Mouse (Mus musculus) lung, adult 2 months (tissue): Measurements from ENCODE around the gene Men1. TPM values are rescaled to one million over a fixed set of nuclear protein-coding genes. Genes with fewer than 3 reads are reported as not detected.
"Not testable (repeated sequence)": the region's sequence is repeated elsewhere in the genome, so short reads cannot be mapped to it uniquely, and the experiment has no call there.

ENCODE experiments used
- DNase-seq: peaks from one replicate; pipeline ENCODE4 v3.0.0; 2022
- H3K4me1 ChIP-seq: fragments of 200-500 bp; 2 replicates; pipeline ENCODE4 v1.6.1; 2011; ENCODE audit warnings: low read length; ENCODE audit not compliant: control insufficient read depth, insufficient read depth
- H3K4me3 ChIP-seq: fragments of 200-500 bp; replicated peaks from 2 replicates; pipeline ENCODE3; 2011; ENCODE audit warnings: low read depth, mild to moderate bottlenecking, control low read depth, low read length; ENCODE audit errors: extremely low read depth
- CTCF ChIP-seq: fragments of 200-500 bp; IDR thresholded peaks from 2 replicates; pipeline ENCODE4 v1.5.1; 2011; ENCODE audit warnings: mild to moderate bottlenecking, low read length, control low read depth; ENCODE audit not compliant: insufficient read depth
- POLR2A ChIP-seq: fragments of 200-500 bp; IDR thresholded peaks from 2 replicates; pipeline ENCODE4 v1.6.1; 2011; ENCODE audit warnings: low read depth, mild to moderate bottlenecking, control low read depth, low read length, borderline replicate concordance; ENCODE audit errors: extremely low read depth
- WGBS: fragments of 180-500 bp; shearing (Covaris S2); methylation state at CpG from one replicate; pipeline ENCODE4 v1.1.7; 2018; 5-methylcytosine and 5-hydroxymethylcytosine counted together
- polyA plus RNA-seq: library from polyadenylated mRNA; depleted of rRNA; stranded (reverse); fragments of >200 nt; gene quantifications from 2 replicates; pipeline ENCODE4 v1.2.3, GENCODE M21; 2012; rRNA removed

The Men1 gene
- polyA plus RNA-seq, result 52.1 and 56.2 TPM in 2 replicates

DNA sequence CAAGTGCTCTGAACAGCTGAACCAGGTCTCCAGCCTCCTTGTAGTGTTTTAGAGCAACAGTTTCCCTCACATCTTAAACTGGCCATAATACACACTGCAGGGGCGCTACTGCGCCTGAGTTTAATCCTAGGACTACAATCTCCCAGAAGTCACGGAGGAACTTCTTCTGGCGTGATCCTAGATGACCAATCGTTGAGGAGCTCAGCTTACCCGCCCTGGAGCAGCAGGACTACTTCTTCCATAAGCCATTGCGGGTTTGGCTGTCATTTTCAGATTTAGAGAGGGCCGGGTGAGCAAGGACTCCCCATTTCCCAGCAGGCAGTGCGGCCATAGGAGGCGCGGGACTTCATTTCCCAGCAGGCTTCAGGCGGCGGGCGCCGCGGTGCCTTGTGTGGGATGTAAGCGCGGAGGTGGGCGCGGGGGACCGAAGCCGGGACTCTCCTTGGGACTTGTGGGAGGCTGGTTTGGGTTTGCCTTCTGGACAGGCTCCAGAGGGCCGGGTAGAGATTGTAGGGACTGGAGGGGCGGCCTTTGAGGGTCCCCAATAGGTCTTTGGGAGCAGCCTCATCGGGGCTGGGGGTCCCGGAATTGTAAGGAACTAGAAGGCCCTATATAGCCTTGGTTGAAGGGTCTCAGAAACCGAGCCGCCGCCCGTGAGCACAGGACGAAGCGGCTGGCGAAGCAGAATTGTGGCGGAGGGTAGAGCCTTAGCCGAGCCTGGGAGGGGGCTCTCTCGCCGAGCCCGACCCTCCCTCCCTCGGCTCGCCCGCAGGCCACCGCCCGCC, at the start of gene Men1:
Gene Men1, plus strand, starts transcription at position 307 of the 785 bp plus-strand sequence.
- Histone ChIP-seq H3K4me1 (peaks cover 21% of the 10 kb centered on the region; the same call in 1 of the 2 replicates), H3K4me3 (peak within 1 kb of the TSS; percentile 78)
- no peak for TF ChIP-seq CTCF
- TF ChIP-seq POLR2A, result peak; percentile 37; the same call in 1 of the 2 replicates
- DNase-seq, result peak; percentile 89
- WGBS, result under 1% methylated on average over 43 of the region's 43 CpGs

DNA sequence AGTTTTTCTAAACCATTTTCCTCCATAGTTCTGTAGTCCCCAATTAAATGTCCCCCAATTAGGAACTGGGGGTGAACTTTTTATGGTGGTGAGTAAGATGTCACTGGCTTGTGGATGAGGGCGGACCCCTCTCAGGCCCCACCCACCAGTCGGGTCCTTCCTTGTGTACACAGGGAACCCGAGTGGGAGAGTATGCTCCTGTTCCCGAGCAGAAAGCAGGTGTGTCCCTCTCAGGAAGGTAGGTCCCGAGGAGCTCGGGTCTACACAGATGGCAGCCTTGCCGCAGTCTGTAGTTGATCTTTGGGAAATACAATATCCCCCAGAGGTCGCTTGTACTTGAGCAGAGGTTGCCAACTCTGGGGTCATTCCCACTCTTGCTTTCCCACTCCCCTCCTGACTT, 49.6 kb upstream of the Men1 start:
- WGBS, result 50% methylated on average over 8 of the region's 8 CpGs
- no peak for DNase-seq
- Histone ChIP-seq H3K4me3 (no peak overlapping the region), H3K4me1 (peaks cover 46% of the 10 kb centered on the region)
- TF ChIP-seq POLR2A, result no peak
- TF ChIP-seq CTCF, result no peak

DNA sequence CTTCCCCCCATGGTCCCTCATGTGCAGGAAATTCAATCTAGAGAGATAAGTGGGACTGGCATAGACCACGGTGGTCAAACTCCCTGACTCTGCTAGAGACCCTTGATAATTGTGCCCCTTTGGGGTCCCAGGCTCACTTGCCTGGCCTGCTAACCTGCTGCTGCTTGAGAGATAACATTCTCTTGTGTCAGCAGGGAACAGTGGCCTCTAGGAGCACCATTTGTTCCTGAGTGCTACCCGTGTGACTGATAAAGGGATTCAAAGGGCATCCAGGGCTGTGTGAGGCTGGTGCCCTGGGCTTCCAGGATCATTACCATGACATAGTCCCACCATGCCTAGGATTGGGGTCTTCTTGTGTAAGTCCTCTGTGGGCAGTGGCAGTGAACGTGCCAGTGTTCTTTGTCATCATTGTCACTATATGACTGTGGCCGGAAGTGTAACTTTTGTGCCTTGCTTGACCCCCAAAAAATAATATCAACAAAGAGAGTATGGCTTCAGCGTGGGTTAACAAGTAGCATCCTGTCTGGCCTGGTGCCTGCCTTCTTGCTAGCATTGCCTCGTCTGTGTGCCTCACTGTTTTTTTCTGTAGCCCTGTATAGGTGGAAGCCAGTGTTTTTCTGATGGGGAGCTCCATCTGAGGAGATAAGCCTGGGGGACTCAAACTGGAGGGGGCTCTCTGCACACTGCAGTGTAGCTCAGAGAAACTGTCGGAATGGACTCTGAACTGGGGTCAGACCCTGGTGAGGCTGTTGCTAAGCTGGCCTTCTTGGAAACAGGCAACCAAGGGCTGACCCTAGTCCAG, 48.9 kb upstream of the Men1 start:
- TF ChIP-seq POLR2A (no peak), CTCF (no peak)
- Histone ChIP-seq H3K4me3 (no peak overlapping the region), H3K4me1 (peaks cover 44% of the 10 kb centered on the region)
- no peak for DNase-seq
- 34% methylated on average over 7 of the region's 7 CpGs for WGBS

DNA sequence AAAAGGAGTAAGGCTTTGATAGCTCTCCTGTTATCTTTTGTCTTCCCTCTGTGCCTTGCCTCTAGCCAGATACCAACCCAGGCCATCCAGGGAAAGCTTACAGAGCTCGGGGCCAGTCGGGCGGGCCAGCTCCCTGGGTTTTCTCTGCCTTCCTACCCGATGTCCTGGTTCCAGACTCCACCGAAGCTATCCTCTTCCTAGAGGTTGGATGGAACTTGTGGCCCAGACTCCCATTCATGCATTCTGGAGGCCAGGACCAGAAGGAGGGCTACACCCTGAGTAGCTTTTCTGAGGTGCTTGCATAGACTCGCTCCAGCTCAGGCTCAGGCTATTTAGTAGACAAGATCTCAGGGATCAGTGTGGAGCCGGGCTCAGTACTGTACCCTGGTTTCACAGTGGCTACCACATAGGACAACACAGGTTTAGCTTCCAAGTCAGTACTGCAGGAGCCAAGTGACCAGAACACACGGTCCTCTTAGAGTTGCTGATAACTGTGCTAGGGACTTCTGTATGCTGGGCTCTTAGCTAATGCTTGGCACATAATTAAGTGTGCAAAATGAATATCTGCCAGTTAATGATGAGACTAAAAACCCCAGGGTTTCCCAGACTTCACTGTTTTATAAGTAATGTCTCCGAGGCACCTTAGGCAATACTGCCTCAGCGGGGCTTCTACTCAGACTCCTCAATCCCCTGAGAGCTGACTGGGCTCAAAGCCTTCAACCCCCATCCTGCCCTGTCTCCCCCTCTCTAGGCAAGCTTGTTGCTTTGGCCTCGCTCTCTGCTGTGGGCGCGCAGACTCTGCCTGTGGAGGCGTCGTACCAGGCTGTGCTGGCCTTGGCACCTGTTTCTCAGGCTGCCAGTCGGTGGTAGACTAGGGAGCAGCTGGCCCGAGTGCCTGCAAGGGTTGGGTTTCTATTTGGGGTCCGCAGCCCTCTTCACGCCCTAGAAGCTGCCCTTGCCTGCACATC, 48.1 kb upstream of the Men1 start:
- 61% methylated on average over 19 of the region's 19 CpGs for WGBS
- Histone ChIP-seq H3K4me3 (no peak overlapping the region), H3K4me1 (peaks cover 48% of the 10 kb centered on the region)
- no peak for DNase-seq
- TF ChIP-seq CTCF (no peak), POLR2A (no peak)

DNA sequence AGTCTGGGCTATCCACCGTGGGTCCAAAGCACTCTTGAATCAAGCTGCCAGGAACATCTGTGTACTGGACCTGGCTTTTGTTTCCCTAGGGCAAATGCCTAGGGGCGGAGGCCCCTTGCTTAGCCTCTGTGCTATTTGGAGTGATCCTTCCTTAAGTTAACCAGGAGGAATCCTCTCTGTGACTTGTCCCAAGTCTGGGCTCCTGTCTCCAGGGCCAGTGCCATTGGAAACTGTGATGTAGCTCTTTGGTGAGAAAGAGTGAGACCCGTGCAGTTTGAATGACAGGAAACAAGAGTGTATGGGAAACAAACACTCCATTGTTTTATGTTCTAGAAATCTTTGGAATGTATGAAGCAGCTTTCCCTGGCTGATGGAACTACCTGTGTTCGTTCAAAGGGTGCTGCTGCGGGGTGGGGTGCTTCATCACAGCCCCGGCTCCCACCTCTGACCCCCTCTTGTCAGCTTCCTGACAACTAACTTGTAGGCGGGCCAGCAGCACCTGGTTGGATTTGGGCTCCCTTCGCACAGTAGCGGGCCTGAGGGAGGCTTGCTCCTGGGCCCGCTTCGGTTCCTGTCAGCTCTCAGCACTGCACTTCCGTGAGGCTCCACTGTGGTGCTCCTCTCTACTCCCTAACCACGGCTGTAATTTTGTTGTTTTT, 46.4 kb upstream of the Men1 start:
- DNase-seq, result no peak
- TF ChIP-seq POLR2A, result no peak
- no peak for TF ChIP-seq CTCF
- WGBS, result 35% methylated on average over 13 of the region's 13 CpGs
- Histone ChIP-seq H3K4me3 (no peak overlapping the region), H3K4me1 (peaks cover 59% of the 10 kb centered on the region)

DNA sequence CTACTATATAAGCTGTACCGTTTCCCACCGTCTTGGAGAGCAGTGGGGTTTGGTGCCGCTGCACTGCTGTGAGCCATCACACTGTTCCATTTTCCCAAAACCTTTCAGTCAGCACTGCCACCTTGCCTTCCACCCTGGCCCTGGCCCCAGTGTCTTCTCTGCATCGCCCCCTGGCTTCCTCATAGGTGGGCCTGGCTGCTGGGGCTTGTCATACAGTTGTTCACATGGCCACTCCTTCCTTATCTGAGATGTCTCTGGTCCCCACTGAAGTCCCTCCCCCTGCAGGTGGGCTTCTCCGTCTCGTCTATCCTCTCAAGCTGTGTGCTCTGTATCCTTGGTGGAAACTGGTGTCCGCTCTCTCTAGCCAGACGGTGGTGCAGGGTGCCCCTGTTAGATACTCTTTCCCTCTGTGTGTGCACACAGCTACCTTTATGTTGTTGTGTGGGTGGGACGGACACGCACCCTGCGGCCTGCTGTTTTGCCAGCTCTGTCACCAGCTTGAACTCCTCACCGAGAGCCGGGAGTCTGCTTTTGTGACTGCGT, 45.0 kb upstream of the Men1 start:
- TF ChIP-seq CTCF (no peak), POLR2A (no peak)
- no peak for DNase-seq
- 90% methylated on average over 14 of the region's 14 CpGs for WGBS
- peaks cover 59% of the 10 kb centered on the region for H3K4me1 ChIP-seq
- H3K4me3 ChIP-seq, result no peak overlapping the region

DNA sequence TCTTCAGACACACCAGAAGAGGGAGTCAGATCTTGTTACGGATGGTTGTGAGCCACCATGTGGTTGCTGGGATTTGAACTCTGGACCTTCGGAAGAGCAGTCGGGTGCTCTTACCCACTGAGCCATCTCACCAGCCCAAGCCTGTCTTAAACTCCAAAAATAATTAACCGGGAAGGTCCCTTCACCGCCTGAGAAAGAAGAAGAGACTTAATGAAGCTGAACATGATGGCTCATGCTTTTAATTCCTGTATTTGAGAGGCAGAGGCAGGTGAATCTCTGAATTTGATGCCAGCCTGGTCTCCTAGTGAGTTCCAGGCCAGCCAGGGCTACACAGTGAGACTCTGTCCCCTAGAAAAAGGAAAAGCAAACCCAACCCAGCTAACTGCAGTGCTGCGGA, 44.1 kb upstream of the Men1 start:
- H3K4me3 ChIP-seq, DNase-seq: not testable (repeated sequence)
- H3K4me1 ChIP-seq, result peaks cover 50% of the 10 kb centered on the region
- WGBS, result 81% methylated on average over 6 of the region's 6 CpGs

DNA sequence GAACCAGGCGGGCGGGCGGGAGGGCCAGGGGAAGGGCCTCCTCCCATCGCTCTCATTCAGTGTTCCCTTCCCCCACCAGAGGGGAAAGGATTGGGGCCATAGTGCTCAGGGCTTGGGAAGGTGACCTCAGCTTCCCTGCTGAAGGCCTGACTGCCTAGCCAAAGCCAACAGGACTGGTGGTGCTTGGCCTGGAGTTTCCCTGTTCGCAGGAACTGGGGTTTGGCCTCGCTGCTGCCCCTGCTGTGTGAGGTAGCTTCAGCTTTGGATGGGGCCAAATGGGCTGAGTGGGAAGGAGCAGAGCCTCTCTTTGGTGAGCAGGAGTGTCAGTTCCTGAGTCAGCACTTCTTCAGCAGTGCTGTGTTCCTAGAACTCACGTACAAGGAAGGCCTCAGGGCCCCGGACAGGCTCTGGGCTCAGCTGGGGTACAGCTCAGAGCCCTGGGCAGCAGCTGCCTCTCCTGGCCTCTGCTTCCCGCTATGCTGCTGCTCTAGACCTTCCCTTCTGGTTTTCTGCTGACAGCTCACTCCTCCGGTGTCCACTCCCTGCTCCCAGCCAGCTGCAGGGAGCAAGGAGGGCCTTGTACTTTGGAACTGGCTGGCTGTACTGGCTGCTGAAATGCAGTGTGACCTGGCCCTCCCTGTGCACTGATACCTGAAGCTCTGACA, 43.5 kb upstream of the Men1 start:
- 48% methylated on average over 10 of the region's 10 CpGs for WGBS
- no peak for TF ChIP-seq CTCF
- no peak for TF ChIP-seq POLR2A
- DNase-seq, result no peak
- H3K4me3 ChIP-seq, result no peak overlapping the region
- H3K4me1 ChIP-seq, result peaks cover 45% of the 10 kb centered on the region
